Mouse (Mus musculus) hindbrain, embryonic 12.5 days (tissue): ENCODE measurements around the gene Mgrn1. TPM values are rescaled to one million over a fixed set of nuclear protein-coding genes. Genes with fewer than 3 reads are reported as not detected.

Experiments
- ATAC-seq: fragments of 200-750 bp; cut with Nextera tagmentation; 2 replicates; pipeline ENCODE4 v1.8.0; 2017; ENCODE audit warnings: moderate TSS enrichment; ENCODE audit not compliant: low FRiP score
- H3K27ac ChIP-seq: fragments of 300-500 bp; sonication (generic); 2 replicates; pipeline ENCODE4 v1.5.1; 2016; ENCODE audit warnings: mild to moderate bottlenecking
- H3K27me3 ChIP-seq: fragments of 300-500 bp; sonication (generic); 2 replicates; pipeline ENCODE4 v1.6.1; 2016; ENCODE audit warnings: mild to moderate bottlenecking
- H3K36me3 ChIP-seq: fragments of 300-500 bp; sonication (generic); 2 replicates; pipeline ENCODE4 v1.6.1; 2016; ENCODE audit warnings: mild to moderate bottlenecking
- H3K4me1 ChIP-seq: fragments of 300-500 bp; sonication (generic); 2 replicates; pipeline ENCODE4 v1.6.1; 2016
- H3K4me2 ChIP-seq: fragments of 300-500 bp; sonication (generic); replicated peaks from 2 replicates; pipeline ENCODE4 v1.6.1; 2016; ENCODE audit warnings: mild to moderate bottlenecking
- H3K4me3 ChIP-seq: fragments of 300-500 bp; sonication (generic); 2 replicates; pipeline ENCODE4 v1.5.1; 2016; ENCODE audit warnings: mild to moderate bottlenecking
- H3K9ac ChIP-seq: fragments of 300-500 bp; sonication (generic); 2 replicates; pipeline ENCODE4 v1.6.1; 2016; ENCODE audit warnings: mild to moderate bottlenecking, moderate library complexity
- H3K9me3 ChIP-seq: fragments of 300-500 bp; sonication (generic); replicated peaks from 2 replicates; pipeline ENCODE4 v1.6.1; 2016; ENCODE audit warnings: mild to moderate bottlenecking
- WGBS: fragments of 180-500 bp; shearing (Covaris S2); methylation state at CpG from one replicate; pipeline ENCODE4 v1.1.7; 2016; 5-methylcytosine and 5-hydroxymethylcytosine counted together
- polyA plus RNA-seq: library from polyadenylated mRNA; unstranded; fragments of >200 nt; fragmentation: Nextera tagmentation; extraction: Ambion mirVana; gene quantifications from 2 replicates; pipeline ENCODE4 v1.2.1, GENCODE M21; 2016

Mgrn1 gene
- polyA plus RNA-seq, 1 experiment from 2014 or later, result 91.1 TPM

DNA sequence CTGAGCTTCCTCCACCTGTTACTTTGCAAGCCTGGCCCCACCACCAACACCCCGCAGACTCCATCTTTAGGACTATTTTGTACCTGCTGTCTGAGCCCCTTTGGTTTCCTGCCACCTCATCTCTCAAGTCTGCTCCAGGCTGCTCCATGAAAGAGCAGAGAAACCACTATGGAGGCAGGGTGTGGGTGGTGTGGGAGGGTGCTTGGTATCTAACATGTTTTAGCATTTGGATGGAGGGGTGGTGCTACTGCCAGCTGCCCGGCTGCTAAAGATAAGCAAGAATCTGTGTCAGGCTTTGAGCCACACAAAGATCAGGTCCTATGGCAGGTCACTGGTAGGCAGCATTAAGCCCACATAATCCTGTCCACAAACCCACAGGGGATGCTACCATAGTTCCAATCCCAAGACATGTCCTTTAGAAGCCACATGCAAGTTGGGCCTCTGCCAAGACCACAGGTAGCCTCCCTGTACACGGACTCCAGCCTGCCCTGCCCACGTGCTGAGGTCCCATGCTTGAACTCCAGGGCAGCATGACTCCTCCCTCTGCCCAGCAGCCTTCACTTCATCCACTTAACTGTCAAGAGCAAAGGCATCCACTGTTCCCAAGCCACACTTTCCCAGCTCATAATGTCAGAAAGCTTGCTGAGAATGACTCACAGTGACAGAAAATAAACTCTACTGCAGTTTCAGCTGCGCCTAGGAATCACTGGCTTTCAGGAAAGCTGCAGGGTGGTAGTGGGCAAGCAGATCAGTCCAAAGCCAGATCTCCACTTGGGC lies 92.4 kb downstream of the Mgrn1 start:
- H3K4me1 ChIP-seq, result no peaks in the 10 kb centered on the region
- no peaks in the 10 kb centered on the region for H3K27me3 ChIP-seq
- WGBS, result 70% methylated on average over 5 of the region's 5 CpGs
- H3K9ac ChIP-seq, result no peak overlapping the region
- H3K4me2 ChIP-seq, result no peak overlapping the region
- H3K9me3 ChIP-seq, result no peaks in the 10 kb centered on the region
- H3K27ac ChIP-seq, result no peak overlapping the region
- ATAC-seq, result no peak
- H3K4me3 ChIP-seq, result no peak overlapping the region
- H3K36me3 ChIP-seq, result no peaks in the 10 kb centered on the region

DNA sequence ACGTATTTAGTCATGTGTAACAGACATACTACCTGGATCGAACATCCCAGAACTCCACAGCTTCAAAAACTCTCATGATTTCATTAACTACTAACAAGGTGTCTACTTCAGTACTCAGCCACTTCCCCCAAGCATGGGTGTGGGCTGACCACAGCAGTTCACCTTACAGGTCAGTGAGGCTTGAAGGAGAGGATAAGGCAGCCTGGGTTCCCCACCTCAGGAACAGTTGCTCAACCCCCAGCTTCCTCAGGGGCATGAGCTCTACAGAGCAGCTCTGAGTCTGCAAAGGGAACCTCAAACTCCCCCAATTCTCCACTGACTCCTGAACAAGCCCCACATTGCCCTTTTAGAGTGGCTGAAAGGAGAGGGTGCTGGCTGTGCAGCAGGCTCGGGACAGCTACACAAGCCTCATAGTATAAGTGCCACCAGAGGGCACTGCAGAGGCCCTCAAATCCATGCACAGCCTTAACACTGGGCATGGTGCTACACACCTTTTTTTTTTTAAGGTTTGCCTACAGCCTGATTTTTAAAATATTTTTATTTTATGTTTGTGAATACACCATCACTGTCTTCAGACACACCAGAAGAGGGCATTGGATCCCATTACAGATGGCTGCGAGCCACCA lies 93.8 kb downstream of the Mgrn1 start:
- H3K4me3 ChIP-seq, result no peak overlapping the region
- no peaks in the 10 kb centered on the region for H3K36me3 ChIP-seq
- no peak overlapping the region for H3K27ac ChIP-seq
- H3K4me2 ChIP-seq, result no peak overlapping the region
- no peaks in the 10 kb centered on the region for H3K27me3 ChIP-seq
- ATAC-seq, result no peak
- WGBS, result 70% methylated on average over 4 of the region's 4 CpGs
- H3K9me3 ChIP-seq, result no peaks in the 10 kb centered on the region
- H3K9ac ChIP-seq, result no peak overlapping the region
- H3K4me1 ChIP-seq, result no peaks in the 10 kb centered on the region

DNA sequence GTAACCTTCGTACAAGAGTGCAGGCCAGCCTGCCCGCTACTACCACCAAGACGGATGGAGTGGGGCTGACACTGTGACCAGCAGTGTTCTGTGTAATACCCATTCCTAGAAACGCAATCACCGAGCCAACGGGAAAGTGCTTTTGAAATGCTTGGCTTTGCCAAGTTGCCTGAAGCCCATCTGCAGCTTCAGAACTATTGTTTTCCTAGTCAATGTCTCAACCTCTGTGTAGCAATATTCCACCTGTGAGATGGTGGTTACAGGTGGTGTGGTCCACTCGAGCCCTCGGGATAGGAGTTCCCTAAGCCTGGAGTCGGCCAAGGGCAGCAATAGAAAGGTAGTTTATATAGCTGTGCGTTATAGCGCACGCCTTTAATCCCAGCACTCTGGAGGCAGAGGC lies 98.7 kb downstream of the Mgrn1 start:
- WGBS, result 92% methylated on average over 12 of the region's 12 CpGs
- H3K27me3 ChIP-seq, result no peaks in the 10 kb centered on the region
- H3K9ac ChIP-seq, result no peak overlapping the region
- H3K27ac ChIP-seq, result no peak overlapping the region
- no peak overlapping the region for H3K4me2 ChIP-seq
- no peaks in the 10 kb centered on the region for H3K4me1 ChIP-seq
- H3K36me3 ChIP-seq, result no peaks in the 10 kb centered on the region
- H3K4me3 ChIP-seq, result no peak overlapping the region
- ATAC-seq, result no peak
- H3K9me3 ChIP-seq, result no peaks in the 10 kb centered on the region

Other genes with a start within 250 kb of the Mgrn1 start
- 16.3 and 18.0 TPM in 2 replicates for gene Vasn, start 246.3 kb upstream of the Mgrn1 start, polyA plus RNA-seq
- gene Dnaja3, start 246.3 kb upstream of the Mgrn1 start, polyA plus RNA-seq, result 56.2 and 56.9 TPM in 2 replicates
- gene Coro7, start 206.5 kb upstream of the Mgrn1 start, polyA plus RNA-seq, result 22.8 and 24.3 TPM in 2 replicates
- 89.8 and 102 TPM in 2 replicates for gene Nmral1, start 166.9 kb upstream of the Mgrn1 start, polyA plus RNA-seq
- gene Hmox2, start 159.9 kb upstream of the Mgrn1 start, polyA plus RNA-seq, result 81.5 and 86.2 TPM in 2 replicates
- gene Cdip1, start 96.0 kb upstream of the Mgrn1 start, polyA plus RNA-seq, result 95.6 and 99.1 TPM in 2 replicates
- gene 4930562C15Rik, start 50.8 kb upstream of the Mgrn1 start, polyA plus RNA-seq, result 0.53 and 0.63 TPM in 2 replicates
- 38.8 and 40.6 TPM in 2 replicates for gene Ubald1, start 5.9 kb upstream of the Mgrn1 start, polyA plus RNA-seq
- 121 and 134 TPM in 2 replicates for gene Nudt16l1, start 52.5 kb downstream of the Mgrn1 start, polyA plus RNA-seq
- 66.7 and 68.0 TPM in 2 replicates for gene Anks3, start 78.0 kb downstream of the Mgrn1 start, polyA plus RNA-seq
- not detected in 2 replicates for gene Sept12, start 111.6 kb downstream of the Mgrn1 start, polyA plus RNA-seq
- gene Smim22, start 121.0 kb downstream of the Mgrn1 start, polyA plus RNA-seq, result 3.1 and 5.0 TPM in 2 replicates
- gene Rogdi, start 127.3 kb downstream of the Mgrn1 start, polyA plus RNA-seq, result 98.6 and 101 TPM in 2 replicates
- gene Glyr1, start 163.6 kb downstream of the Mgrn1 start, polyA plus RNA-seq, result 216 and 238 TPM in 2 replicates
- 25.0 and 25.4 TPM in 2 replicates for gene Ubn1, start 163.8 kb downstream of the Mgrn1 start, polyA plus RNA-seq
- 1.3 and 1.7 TPM in 2 replicates for gene Ppl, start 246.2 kb downstream of the Mgrn1 start, polyA plus RNA-seq